ENCODE assay signal across 9 mouse cellular contexts in genomic region chr11:105179523-105179922, GRCm38 (mm10). TPM values are rescaled to one million over a fixed set of nuclear protein-coding genes. Genes with fewer than 3 reads are reported as not detected.
DNase-seq lines count a peak whose midpoint lies in the region; ATAC-seq and TF ChIP-seq lines count a peak whose summit lies in the region.
"Had no signal": no experiment of that assay in that cellular context is flagged by ENCODE, and none has a peak within 500 bp of the region (broad histone marks: within the 10 kb centered on the region; RNA-seq: fewer than 3 reads in every experiment).

No protein-coding gene starts in this region.

- no peaks in the 10 kb centered on the region for H3K9me3 ChIP-seq in heart, embryonic 16.5 days (replicated peaks; ENCODE audit: control insufficient read depth, low read length)
- H3K9me3 ChIP-seq in limb, embryonic 15.5 days = no peaks in the 10 kb centered on the region

- no peak for TF ChIP-seq POLR2A in liver, adult 2 months (IDR thresholded peaks at IDR 0.05; ENCODE audit: extremely low read depth, insufficient read depth, low read length)

- no peak for DNase-seq in liver, adult 2 months (ENCODE audit: extremely low read depth, low read depth, low spot score)
- no peak for DNase-seq in liver
- DNase-seq in skeletal muscle tissue, adult 2 months (ENCODE audit: low read depth, low spot score) = peak; percentile 52
- no peak for DNase-seq in c-Kit-positive CD71-positive TER-119-positive erythroid progenitor cells, embryonic 14.5 days (ENCODE audit: low spot score)
- DNase-seq in cerebellum, postnatal 25 days = no peak
- no peak for DNase-seq in retina, postnatal 1 day

- peaks cover 7% of the 10 kb centered on the region for H3K36me3 ChIP-seq in liver, adult 2 months (ENCODE audit: control insufficient read depth, insufficient read depth, low read length)
- H3K36me3 ChIP-seq in heart, embryonic 16.5 days (ENCODE audit: control insufficient read depth, insufficient read depth) = peaks cover 4% of the 10 kb centered on the region
- H3K36me3 ChIP-seq in limb, embryonic 15.5 days = peaks cover 6% of the 10 kb centered on the region

- no peak for ATAC-seq in heart, embryonic 16.5 days (replicated peaks; ENCODE audit: extremely low read depth, insufficient read depth, low FRiP score)
- ATAC-seq in limb, embryonic 15.5 days (ENCODE audit: insufficient number of reproducible peaks, low FRiP score, low TSS enrichment, low read depth) = no peak

- TF ChIP-seq CTCF in liver, adult 2 months (IDR thresholded peaks at IDR 0.05; ENCODE audit: low read depth, low read length) = no peak

- H3K27me3 ChIP-seq in liver, adult 2 months (ENCODE audit: control insufficient read depth, insufficient read depth, low read length) = no peaks in the 10 kb centered on the region
- no peaks in the 10 kb centered on the region for H3K27me3 ChIP-seq in heart, embryonic 16.5 days (ENCODE audit: control insufficient read depth, insufficient read depth, low read length)
- H3K27me3 ChIP-seq in limb, embryonic 15.5 days = no peaks in the 10 kb centered on the region

- H3K4me1 ChIP-seq in liver, adult 2 months (ENCODE audit: control insufficient read depth, insufficient read depth, low read length) = peaks cover 27% of the 10 kb centered on the region
- peaks cover 22% of the 10 kb centered on the region for H3K4me1 ChIP-seq in heart, embryonic 16.5 days (ENCODE audit: control insufficient read depth, insufficient read depth, low read length)
- H3K4me1 ChIP-seq in limb, embryonic 15.5 days = peaks cover 14% of the 10 kb centered on the region

- peak overlapping the region; percentile 95 for H3K4me2 ChIP-seq in heart, embryonic 16.5 days (ENCODE audit: low read depth, low read length)
- H3K4me2 ChIP-seq in limb, embryonic 15.5 days = peak overlapping the region; percentile 82; the same call in 1 of the 2 replicates

- no peak overlapping the region for H3K4me3 ChIP-seq in liver, adult 2 months (ENCODE audit: insufficient read depth, low read depth, low read length)
- peak overlapping the region; percentile 62 for H3K4me3 ChIP-seq in heart, embryonic 16.5 days (ENCODE audit: low read length)
- H3K4me3 ChIP-seq in limb, embryonic 15.5 days = peak overlapping the region; percentile 93

- peak overlapping the region; percentile 57 for H3K27ac ChIP-seq in liver, adult 2 months (replicated peaks; ENCODE audit: insufficient read depth, low read depth, low read length)
- H3K27ac ChIP-seq in heart, embryonic 16.5 days (ENCODE audit: low read length) = peak overlapping the region; percentile 97
- no peak overlapping the region for H3K27ac ChIP-seq in limb, embryonic 15.5 days

- H3K79me2 ChIP-seq in liver, adult 2 months (ENCODE audit: control insufficient read depth, insufficient read depth, low read length) = peaks cover 12% of the 10 kb centered on the region

- H3K9ac ChIP-seq in liver, adult 2 months (ENCODE audit: low read depth, low read length) = no peak overlapping the region
- H3K9ac ChIP-seq in heart, embryonic 16.5 days (ENCODE audit: low read length) = peak overlapping the region; percentile 98; the same call in 1 of the 2 replicates
- no peak overlapping the region for H3K9ac ChIP-seq in limb, embryonic 15.5 days

- WGBS in liver, adult 2 months = 45% methylated on average over 4 of the region's 4 CpGs
- 65% methylated on average over 4 of the region's 4 CpGs for WGBS in heart, embryonic 16.5 days
- WGBS in limb, embryonic 15.5 days = 84% methylated on average over 4 of the region's 4 CpGs

RNA-seq across cellular contexts. Expression of gene Tlk2, which starts 0.9 kb away (rescaled TPM):
- total RNA-seq in liver, adult 2 months (2014; rRNA removed) = 21.3 and 23.4 TPM in 2 replicates
- 5.6 and 7.5 TPM in 2 replicates for polyA plus RNA-seq in liver, adult 2 months (2012; rRNA removed)
- 12.9 and 15.3 TPM in 2 replicates for polyA plus RNA-seq in heart, embryonic 16.5 days (2015; fragmentation: Nextera tagmentation; extraction: Ambion mirVana)
- 14.2 and 16.3 TPM in 2 replicates for polyA plus RNA-seq in limb, embryonic 15.5 days (2015; fragmentation: Nextera tagmentation; extraction: Ambion mirVana)

RNA-seq across cellular contexts. Expression of gene Gm10842, which starts 32.8 kb away (rescaled TPM):
- total RNA-seq in liver, adult 2 months (2014; rRNA removed) = not detected in 2 replicates
- polyA plus RNA-seq in liver, adult 2 months (2012; rRNA removed) = not detected in 2 replicates
- not detected in 2 replicates for polyA plus RNA-seq in heart, embryonic 16.5 days (2015; fragmentation: Nextera tagmentation; extraction: Ambion mirVana)
- not detected in 2 replicates for polyA plus RNA-seq in limb, embryonic 15.5 days (2015; fragmentation: Nextera tagmentation; extraction: Ambion mirVana)
- total RNA-seq: common myeloid progenitor, adult 5-6 weeks had no signal

RNA-seq across cellular contexts. Expression of gene Mettl2, which starts 53.3 kb away (rescaled TPM):
- total RNA-seq in liver, adult 2 months (2014; rRNA removed) = 11.0 and 11.5 TPM in 2 replicates
- polyA plus RNA-seq in liver, adult 2 months (2012; rRNA removed) = 5.9 and 7.9 TPM in 2 replicates
- 23.0 and 28.1 TPM in 2 replicates for polyA plus RNA-seq in heart, embryonic 16.5 days (2015; fragmentation: Nextera tagmentation; extraction: Ambion mirVana)
- 37.8 and 38.5 TPM in 2 replicates for polyA plus RNA-seq in limb, embryonic 15.5 days (2015; fragmentation: Nextera tagmentation; extraction: Ambion mirVana)
